Mouse (Mus musculus) cerebellum, adult (tissue): ENCODE data around the gene Dars.

Source experiments
- ATAC-seq: cut with Nextera tagmentation; 2 replicates; pipeline ENCODE4 v1.9.2; 2017; ENCODE audit warnings: mild to moderate bottlenecking, moderate library complexity, mixed read lengths; ENCODE audit not compliant: insufficient number of reproducible peaks, low FRiP score, low TSS enrichment

Gene Dars

GRCm38 (mm10) chr1:128435551-128435950, 18.4 kb upstream of the Dars start:
- no peak for ATAC-seq

- ATAC-seq = no peak
Observed at GRCm38 (mm10) chr1:128424928-128425327, 7.8 kb upstream of the Dars start.

- ATAC-seq = peak; percentile 45; the same call in 1 of the 2 replicates
Observed at GRCm38 (mm10) chr1:128417533-128417888, 343 bp upstream of the Dars start.

- no peak for ATAC-seq
Observed at GRCm38 (mm10) chr1:128411141-128411540, 6.0 kb downstream of the Dars start.

- no peak for ATAC-seq
Observed at GRCm38 (mm10) chr1:128406846-128407245, 10.3 kb downstream of the Dars start.

GRCm38 (mm10) chr1:128405675-128406074, 11.5 kb downstream of the Dars start:
- ATAC-seq = no peak

- peak; percentile 49; the same call in 1 of the 2 replicates for ATAC-seq
Observed at GRCm38 (mm10) chr1:128405041-128405481, 12.1 kb downstream of the Dars start.

- no peak for ATAC-seq
Observed at GRCm38 (mm10) chr1:128400926-128401325, 16.2 kb downstream of the Dars start.

GRCm38 (mm10) chr1:128399941-128400915, 16.9 kb downstream of the Dars start:
- no peak for ATAC-seq

- ATAC-seq = no peak
Observed at GRCm38 (mm10) chr1:128398738-128399445, 18.3 kb downstream of the Dars start.

- ATAC-seq = no peak
Observed at GRCm38 (mm10) chr1:128394657-128395056, 22.5 kb downstream of the Dars start.

- ATAC-seq = no peak
Observed at GRCm38 (mm10) chr1:128392382-128392781, 24.8 kb downstream of the Dars start.

- no peak for ATAC-seq
Observed at GRCm38 (mm10) chr1:128386487-128386886, 30.7 kb downstream of the Dars start.

GRCm38 (mm10) chr1:128376841-128377240, 40.3 kb downstream of the Dars start:
- no peak for ATAC-seq

GRCm38 (mm10) chr1:128372143-128372860, 44.9 kb downstream of the Dars start:
- no peak for ATAC-seq

GRCm38 (mm10) chr1:128368732-128369441, 48.3 kb downstream of the Dars start:
- ATAC-seq = no peak

GRCm38 (mm10) chr1:128360601-128361000, 56.6 kb downstream of the Dars start:
- ATAC-seq = no peak

- peak; percentile 92 for ATAC-seq
Observed at GRCm38 (mm10) chr1:128359554-128360376, 57.4 kb downstream of the Dars start, which contains the start of gene Mcm6. Mcm6 (minus strand) TSS chr1:128359664.

- ATAC-seq = peak; percentile 56
Observed at GRCm38 (mm10) chr1:128358916-128359553, 58.1 kb downstream of the Dars start.
